20 mouse cellular contexts compared by ENCODE assay signal in genomic region chr5:124624291-124624690, GRCm38 (mm10).
DNase-seq lines count a peak whose midpoint lies in the region.
"Had no signal": no experiment of that assay in that cellular context is flagged by ENCODE, and none has a peak within 500 bp of the region (broad histone marks: within the 10 kb centered on the region; RNA-seq: fewer than 3 reads in every experiment).

No protein-coding gene starts in this region.

- peak; percentile 62 for DNase-seq in ES-CJ7 (ENCODE audit: low read depth, low spot score)
- DNase-seq in R1 (ENCODE audit: low read depth, low spot score), result peak; percentile 15
- DNase-seq in ZHBTc4 (ENCODE audit: low read depth, low spot score), result peak; percentile 74
- no peak for DNase-seq in T-cell, adult 2 months (ENCODE audit: low spot score)
- DNase-seq in thymus, postnatal 4 days, result no peak
- DNase-seq in urinary bladder, postnatal 14 days (ENCODE audit: low spot score), result no peak
- DNase-seq: adrenal gland, adult 2 months; adrenal gland, adult 8-10 months; adrenal gland, postnatal 10 days; adrenal gland, postnatal 14 days; adrenal gland, postnatal 25 days; adrenal gland, postnatal 36 days; B cell, adult 2 months; cerebellum, adult 11 months; cerebellum, adult 11-12 months; cerebellum, adult 18-20 months; cerebellum, adult 2 months; cerebellum, adult 8-10 months; cerebellum, adult 9-10 months; cerebellum, adult 9-11 months had no signal

Comparison
In these comparisons a context has a peak if more than half of its experiments do, and no peak if none do; other contexts are left out.
1. DNase-seq: peak in ES-CJ7 (single experiment), R1 (single experiment) and ZHBTc4 (single experiment); none in T-cell, adult 2 months (single experiment), thymus, postnatal 4 days (single experiment) and urinary bladder, postnatal 14 days (single experiment).